Mouse (Mus musculus): ENCODE measurements around the gene Olfr921. TPM values are rescaled to one million over a fixed set of nuclear protein-coding genes. Genes with fewer than 3 reads are reported as not detected.

Olfr921 gene
- polyA plus RNA-seq, 1 experiment from 2014 or later = not detected

DNA sequence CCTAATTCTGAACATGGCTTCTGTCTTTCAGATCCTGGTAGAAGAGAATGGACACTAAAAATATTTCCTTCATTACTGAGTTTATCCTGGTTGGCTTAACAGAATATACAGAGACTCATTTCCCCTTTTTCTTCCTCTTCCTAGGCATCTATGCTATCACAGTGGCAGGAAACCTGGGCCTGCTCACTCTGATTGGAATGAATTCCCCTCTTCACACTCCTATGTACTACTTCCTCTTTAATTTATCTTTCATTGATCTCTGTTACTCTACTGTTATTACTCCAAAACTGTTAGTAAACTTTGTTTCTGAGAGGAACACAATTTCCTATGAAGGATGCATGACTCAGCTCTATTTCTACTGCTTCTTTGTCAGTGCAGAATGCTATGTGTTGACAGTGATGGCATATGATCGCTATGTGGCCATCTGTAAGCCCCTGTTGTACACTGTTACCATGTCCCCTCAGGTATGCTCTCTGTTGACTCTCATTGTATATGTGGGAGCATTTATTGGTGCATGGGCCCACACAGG, 42.7 kb downstream of the Olfr921 start:
- Histone ChIP-seq H3K36me3 (ENCODE audit: control insufficient read depth, insufficient read depth, low read length) (no peaks in the 10 kb centered on the region), H3K27ac (ENCODE audit: low read depth, low read length) (no peak overlapping the region), H3K9me3 (replicated peaks; ENCODE audit: control insufficient read depth, low read length) (no peaks in the 10 kb centered on the region), H3K9ac (ENCODE audit: low read depth, low read length) (no peak overlapping the region), H3K4me1 (ENCODE audit: control insufficient read depth, insufficient read depth, low read length) (no peaks in the 10 kb centered on the region), H3K4me2 (no peak overlapping the region), H3K4me3 (ENCODE audit: low read depth, low read length) (no peak overlapping the region), H3K27me3 (ENCODE audit: control insufficient read depth, insufficient read depth, low read length) (no peaks in the 10 kb centered on the region)
- ATAC-seq (replicated peaks; ENCODE audit: insufficient number of reproducible peaks, low FRiP score, low TSS enrichment) = no peak
- 78% methylated on average over 1 of the region's 1 CpGs for WGBS (ENCODE audit: insufficient replicate concordance)

- H3K4me2 ChIP-seq = no peak within 1 kb of the TSS
- H3K27me3 ChIP-seq (ENCODE audit: control insufficient read depth, insufficient read depth, low read length) = no peaks in the 10 kb centered on the region
- H3K4me3 ChIP-seq (ENCODE audit: low read depth, low read length) = no peak within 1 kb of the TSS
- ATAC-seq (replicated peaks; ENCODE audit: insufficient number of reproducible peaks, low FRiP score, low TSS enrichment) = no peak
- H3K36me3 ChIP-seq (ENCODE audit: control insufficient read depth, insufficient read depth, low read length) = no peaks in the 10 kb centered on the region
- no peak within 1 kb of the TSS for H3K27ac ChIP-seq (ENCODE audit: low read depth, low read length)
- no peak within 1 kb of the TSS for H3K9ac ChIP-seq (ENCODE audit: low read depth, low read length)
- no peaks in the 10 kb centered on the region for H3K4me1 ChIP-seq (ENCODE audit: control insufficient read depth, insufficient read depth, low read length)
- WGBS (ENCODE audit: insufficient replicate concordance) = 86% methylated on average over 1 of the region's 1 CpGs
- H3K9me3 ChIP-seq (replicated peaks; ENCODE audit: control insufficient read depth, low read length) = no peaks in the 10 kb centered on the region
Observed at GRCm38 (mm10) chr9:38826245-38826644, 53.4 kb downstream of the Olfr921 start, which contains the start of gene Olfr923. Gene Olfr923, plus strand, starts transcription at chr9:38826545.

Other genes with a start within 250 kb of the Olfr921 start
- not detected in 2 replicates for gene Olfr910, start 235.2 kb upstream of the Olfr921 start, polyA plus RNA-seq (2014; fragmentation: Nextera tagmentation; extraction: Ambion mirVana)
- gene Olfr912, start 192.9 kb upstream of the Olfr921 start, polyA plus RNA-seq (2014; fragmentation: Nextera tagmentation; extraction: Ambion mirVana) = not detected in 2 replicates
- gene Olfr913, start 180.3 kb upstream of the Olfr921 start, polyA plus RNA-seq (2014; fragmentation: Nextera tagmentation; extraction: Ambion mirVana) = not detected in 2 replicates
- gene Olfr914, start 168.0 kb upstream of the Olfr921 start, polyA plus RNA-seq (2014; fragmentation: Nextera tagmentation; extraction: Ambion mirVana) = not detected in 2 replicates
- not detected in 2 replicates for gene Olfr916, start 113.2 kb upstream of the Olfr921 start, polyA plus RNA-seq (2014; fragmentation: Nextera tagmentation; extraction: Ambion mirVana)
- gene Olfr917, start 107.2 kb upstream of the Olfr921 start, polyA plus RNA-seq (2014; fragmentation: Nextera tagmentation; extraction: Ambion mirVana) = not detected in 2 replicates
- not detected in 2 replicates for gene Olfr918, start 98.5 kb upstream of the Olfr921 start, polyA plus RNA-seq (2014; fragmentation: Nextera tagmentation; extraction: Ambion mirVana)
- not detected in 2 replicates for gene Olfr919, start 69.4 kb upstream of the Olfr921 start, polyA plus RNA-seq (2014; fragmentation: Nextera tagmentation; extraction: Ambion mirVana)
- gene Vwa5a, start 54.8 kb upstream of the Olfr921 start, polyA plus RNA-seq (2014; fragmentation: Nextera tagmentation; extraction: Ambion mirVana) = 19.0 and 22.5 TPM in 2 replicates
- gene Olfr920, start 20.8 kb upstream of the Olfr921 start, polyA plus RNA-seq (2014; fragmentation: Nextera tagmentation; extraction: Ambion mirVana) = 0.03 TPM in 1 of 2 replicates, not detected in the other
- gene Olfr922, start 41.5 kb downstream of the Olfr921 start, polyA plus RNA-seq (2014; fragmentation: Nextera tagmentation; extraction: Ambion mirVana) = not detected in 2 replicates
- not detected in 2 replicates for gene Olfr923, start 53.5 kb downstream of the Olfr921 start, polyA plus RNA-seq (2014; fragmentation: Nextera tagmentation; extraction: Ambion mirVana)
- not detected in 2 replicates for gene Olfr924, start 71.4 kb downstream of the Olfr921 start, polyA plus RNA-seq (2014; fragmentation: Nextera tagmentation; extraction: Ambion mirVana)
- not detected in 2 replicates for gene Olfr26, start 82.0 kb downstream of the Olfr921 start, polyA plus RNA-seq (2014; fragmentation: Nextera tagmentation; extraction: Ambion mirVana)
- not detected in 2 replicates for gene Olfr926, start 104.1 kb downstream of the Olfr921 start, polyA plus RNA-seq (2014; fragmentation: Nextera tagmentation; extraction: Ambion mirVana)
- not detected in 2 replicates for gene Olfr930, start 156.7 kb downstream of the Olfr921 start, polyA plus RNA-seq (2014; fragmentation: Nextera tagmentation; extraction: Ambion mirVana)
- gene Olfr933, start 199.2 kb downstream of the Olfr921 start, polyA plus RNA-seq (2014; fragmentation: Nextera tagmentation; extraction: Ambion mirVana) = not detected in 2 replicates
- not detected in 2 replicates for gene Olfr934, start 215.2 kb downstream of the Olfr921 start, polyA plus RNA-seq (2014; fragmentation: Nextera tagmentation; extraction: Ambion mirVana)
- not detected in 2 replicates for gene Olfr935, start 226.6 kb downstream of the Olfr921 start, polyA plus RNA-seq (2014; fragmentation: Nextera tagmentation; extraction: Ambion mirVana)

All from heart, embryonic 11.5 days (tissue).